In the genomic region with DNA sequence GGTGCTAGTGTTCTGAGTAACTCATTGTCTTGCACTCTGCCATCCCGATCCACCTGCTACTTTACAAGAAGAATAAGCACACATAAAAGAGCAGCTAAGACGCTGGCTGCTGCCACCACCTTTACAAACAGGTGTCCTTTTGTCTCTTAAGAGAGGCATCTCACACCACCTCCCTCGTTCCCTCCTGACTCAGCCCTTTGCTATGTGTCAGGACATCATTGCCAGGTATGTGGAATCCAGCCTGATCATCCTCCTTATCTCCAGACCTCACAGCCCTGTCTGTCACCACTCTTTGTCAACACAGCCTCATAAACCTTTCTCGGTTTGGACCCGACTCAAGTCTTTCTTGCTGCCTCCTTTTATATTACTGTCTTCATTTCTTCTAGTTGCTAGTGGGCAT, we compare ENCODE assay signal across 18 mouse cellular contexts. TPM values are rescaled to one million over a fixed set of nuclear protein-coding genes. Genes with fewer than 3 reads are reported as not detected.
"Had no signal": no experiment of that assay in that cellular context is flagged by ENCODE, and none has a peak within 500 bp of the region (broad histone marks: within the 10 kb centered on the region; RNA-seq: fewer than 3 reads in every experiment).

No protein-coding gene starts in this region.

- DNase-seq: cerebellum, adult 8-10 months; cerebellum, adult 9-10 months; cerebellum, adult 9-11 months; cerebellum, postnatal 10 days; cerebellum, postnatal 14 days; cerebellum, postnatal 25 days; cerebellum, postnatal 36 days; embryo, embryonic 11 days; forebrain, postnatal 0 days; gastrocnemius, adult 2 months; gastrocnemius, postnatal 10 days; gastrocnemius, postnatal 14 days; gastrocnemius, postnatal 25 days; gastrocnemius, postnatal 36 days; heart, adult 18-20 months; heart, adult 2 months had no signal

RNA-seq across cellular contexts. Expression of a gene that starts 29.7 kb away (rescaled TPM):
- total RNA-seq: common myeloid progenitor, adult 5-6 weeks; granulocyte monocyte progenitor cell, adult 5-6 weeks had no signal
